Mouse (Mus musculus): Measurements from ENCODE around the gene L2hgdh. TPM values are rescaled to one million over a fixed set of nuclear protein-coding genes. Genes with fewer than 3 reads are reported as not detected.
A peak's percentile ranks its signal among the peaks of the same experiment; 100 is the strongest.

Gene L2hgdh
- total and polyA plus RNA-seq, 3 experiments: 2.2 to 21.2 (median 10.1) TPM

DNA sequence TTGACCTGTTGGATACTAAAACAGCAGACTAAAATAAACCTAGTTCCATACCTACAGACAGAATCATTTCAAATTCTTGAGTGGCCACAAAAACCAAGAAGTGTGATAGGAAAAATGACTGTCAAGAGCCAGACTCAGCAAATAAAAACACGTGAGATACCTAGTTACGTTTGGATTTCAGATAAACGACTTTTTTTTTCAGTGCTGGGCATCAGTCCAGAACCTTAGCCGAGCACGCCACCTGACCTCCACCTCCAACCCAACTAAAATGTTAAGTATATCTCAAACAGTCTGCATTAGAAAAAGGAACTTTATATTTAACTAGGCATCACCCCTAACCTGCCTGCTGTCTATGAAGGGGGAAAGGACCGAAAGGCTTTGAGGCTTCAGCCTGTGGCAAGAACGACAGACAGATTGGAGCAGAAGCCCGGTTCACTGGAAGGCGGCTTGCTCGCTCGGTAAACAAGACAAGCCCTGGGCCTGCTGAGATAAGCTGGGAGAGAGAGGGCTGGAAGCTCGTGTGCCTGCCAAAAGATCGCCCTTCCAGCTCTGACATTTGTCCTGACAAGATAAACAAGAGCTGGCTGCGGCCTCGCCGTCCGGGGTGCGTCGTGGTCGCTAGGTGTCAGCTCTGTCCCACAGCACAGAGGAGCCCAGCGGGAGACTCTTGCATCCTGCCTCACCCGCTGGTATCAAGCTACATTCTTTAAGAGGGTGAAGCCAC is 32.9 kb upstream of the L2hgdh start:
- Histone ChIP-seq H3K4me1 (ENCODE audit: insufficient read depth, low read depth, low read length) (peaks cover 46% of the 10 kb centered on the region), H3K36me3 (replicated peaks) (no peaks in the 10 kb centered on the region), H3K27me3 (ENCODE audit: insufficient read depth, low read length) (peaks cover 2% of the 10 kb centered on the region; the same call in 1 of the 2 replicates), H3K9me3 (replicated peaks) (no peaks in the 10 kb centered on the region), H3K4me3 (ENCODE audit: low read depth, low read length) (peak overlapping the region; percentile 64; the same call in 1 of the 2 replicates)
- ATAC-seq (ENCODE audit: extremely low read depth, insufficient number of reproducible peaks, low FRiP score, poor library complexity, severe bottlenecking) (peak; percentile 90), DNase-seq (ENCODE audit: low spot score) (peak; percentile 91)
- TF ChIP-seq CTCF (IDR thresholded peaks at IDR 0.05; ENCODE audit: low read depth, low read length): peak; percentile 46
- TF ChIP-seq POLR2AphosphoS5 (IDR thresholded peaks at IDR 0.05; ENCODE audit: insufficient replicate concordance, low read depth, low read length): no peak
- TF ChIP-seq GATA1 (IDR thresholded peaks at IDR 0.05; ENCODE audit: borderline replicate concordance, low read length): no peak
- peak; percentile 75 for TF ChIP-seq TAL1 (conservative IDR thresholded peaks at IDR 0.05; ENCODE audit: low read depth, low read length)

DNA sequence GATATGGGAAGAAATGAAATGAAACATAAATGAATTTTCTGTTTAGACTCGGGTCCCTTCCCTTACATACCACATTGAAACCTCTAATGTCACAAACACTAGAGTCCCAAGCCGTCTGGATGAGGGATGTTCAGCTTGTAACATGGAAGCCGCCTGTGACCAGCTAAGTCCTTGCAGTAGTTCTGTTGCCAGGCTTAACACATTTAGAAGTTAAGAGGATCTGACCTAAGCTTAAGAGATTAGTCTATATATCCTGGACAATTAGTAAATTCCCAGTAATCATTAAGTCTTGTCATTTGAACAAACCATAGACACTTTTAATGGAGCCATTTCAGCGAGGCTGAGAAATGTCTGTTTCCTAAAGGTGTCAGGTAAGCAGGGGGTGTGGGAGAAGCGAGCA is 31.3 kb upstream of the L2hgdh start:
- H3K4me3 ChIP-seq (ENCODE audit: low read depth, low read length): no peak overlapping the region
- DNase-seq (ENCODE audit: low spot score): no peak
- H3K4me1 ChIP-seq (ENCODE audit: insufficient read depth, low read depth, low read length): peaks cover 43% of the 10 kb centered on the region
- H3K27me3 ChIP-seq (ENCODE audit: insufficient read depth, low read length): peaks cover 2% of the 10 kb centered on the region; the same call in 1 of the 2 replicates
- no peak for TF ChIP-seq GATA1 (IDR thresholded peaks at IDR 0.05; ENCODE audit: borderline replicate concordance, low read length)
- no peak for TF ChIP-seq POLR2AphosphoS5 (IDR thresholded peaks at IDR 0.05; ENCODE audit: insufficient replicate concordance, low read depth, low read length)
- TF ChIP-seq GATA2 (IDR thresholded peaks at IDR 0.05; ENCODE audit: borderline replicate concordance, low read depth, low read length): no peak
- no peak for TF ChIP-seq TAL1 (conservative IDR thresholded peaks at IDR 0.05; ENCODE audit: low read depth, low read length)
- TF ChIP-seq CTCF (IDR thresholded peaks at IDR 0.05; ENCODE audit: low read depth, low read length): no peak
- H3K36me3 ChIP-seq (replicated peaks): no peaks in the 10 kb centered on the region
- no peak for ATAC-seq (ENCODE audit: extremely low read depth, insufficient number of reproducible peaks, low FRiP score, poor library complexity, severe bottlenecking)
- no peaks in the 10 kb centered on the region for H3K9me3 ChIP-seq (replicated peaks)

DNA sequence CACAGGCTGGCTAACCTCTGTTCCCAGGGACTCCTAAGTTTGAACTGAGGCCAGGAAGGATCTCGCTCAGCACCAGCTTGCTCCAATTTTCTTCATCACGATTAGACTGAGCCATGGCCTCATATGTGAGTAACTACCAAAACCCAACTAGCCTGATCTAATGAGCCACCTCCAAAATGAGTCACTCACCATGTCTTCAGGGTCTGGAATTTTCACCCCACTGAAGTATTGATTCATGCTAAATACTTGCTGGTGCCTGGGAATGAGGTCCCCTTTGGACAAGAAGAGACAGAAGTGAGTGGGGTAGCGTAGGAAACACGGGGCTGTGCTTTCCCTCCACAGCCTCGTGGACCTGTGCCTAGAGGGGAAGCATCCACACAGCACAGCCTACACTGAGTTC is 29.3 kb upstream of the L2hgdh start:
- Histone ChIP-seq H3K27me3 (ENCODE audit: insufficient read depth, low read length) (peaks cover 2% of the 10 kb centered on the region; the same call in 1 of the 2 replicates), H3K4me3 (ENCODE audit: low read depth, low read length) (no peak overlapping the region), H3K9me3 (replicated peaks) (no peaks in the 10 kb centered on the region), H3K36me3 (replicated peaks) (no peaks in the 10 kb centered on the region), H3K4me1 (ENCODE audit: insufficient read depth, low read depth, low read length) (peaks cover 28% of the 10 kb centered on the region)
- ATAC-seq (ENCODE audit: extremely low read depth, insufficient number of reproducible peaks, low FRiP score, poor library complexity, severe bottlenecking) (no peak), DNase-seq (ENCODE audit: low spot score) (no peak)
- no peak for TF ChIP-seq GATA1 (IDR thresholded peaks at IDR 0.05; ENCODE audit: borderline replicate concordance, low read length)
- TF ChIP-seq TAL1 (conservative IDR thresholded peaks at IDR 0.05; ENCODE audit: low read depth, low read length): no peak
- TF ChIP-seq POLR2AphosphoS5 (IDR thresholded peaks at IDR 0.05; ENCODE audit: insufficient replicate concordance, low read depth, low read length): no peak
- TF ChIP-seq CTCF (IDR thresholded peaks at IDR 0.05; ENCODE audit: low read depth, low read length): no peak
- TF ChIP-seq GATA2 (IDR thresholded peaks at IDR 0.05; ENCODE audit: borderline replicate concordance, low read depth, low read length): no peak

DNA sequence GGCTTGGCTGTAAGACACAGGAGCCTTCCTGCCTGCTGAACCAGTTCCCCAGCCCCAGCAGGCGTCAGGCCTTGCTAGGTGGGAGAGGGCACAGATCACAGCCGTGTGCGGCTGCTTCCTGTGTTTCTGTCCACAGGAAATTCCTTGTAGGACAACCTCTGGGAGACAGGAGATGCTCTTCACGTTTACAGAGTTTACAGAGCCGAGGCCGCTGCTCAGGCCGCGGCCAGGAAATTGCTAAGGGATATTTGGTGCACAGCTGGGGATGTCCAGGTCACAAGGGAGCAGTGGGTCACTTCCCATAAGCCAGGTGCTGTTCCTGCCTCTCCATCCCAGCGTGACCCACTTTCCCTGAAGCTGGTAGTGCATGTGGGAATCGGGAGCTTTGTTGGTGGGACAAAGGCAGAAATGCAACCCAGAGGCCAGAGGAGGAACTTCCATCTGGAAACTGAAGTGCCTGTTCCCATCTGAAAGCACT is 27.2 kb upstream of the L2hgdh start:
- Histone ChIP-seq H3K4me3 (ENCODE audit: low read depth, low read length) (no peak overlapping the region), H3K36me3 (replicated peaks) (no peaks in the 10 kb centered on the region), H3K9me3 (replicated peaks) (no peaks in the 10 kb centered on the region), H3K27me3 (ENCODE audit: insufficient read depth, low read length) (peaks cover 2% of the 10 kb centered on the region; the same call in 1 of the 2 replicates), H3K4me1 (ENCODE audit: insufficient read depth, low read depth, low read length) (peaks cover 8% of the 10 kb centered on the region; the same call in 1 of the 2 replicates)
- ATAC-seq (ENCODE audit: extremely low read depth, insufficient number of reproducible peaks, low FRiP score, poor library complexity, severe bottlenecking) (no peak), DNase-seq (ENCODE audit: low spot score) (no peak)
- TF ChIP-seq CTCF (IDR thresholded peaks at IDR 0.05; ENCODE audit: low read depth, low read length) (no peak), GATA2 (IDR thresholded peaks at IDR 0.05; ENCODE audit: borderline replicate concordance, low read depth, low read length) (no peak), POLR2AphosphoS5 (IDR thresholded peaks at IDR 0.05; ENCODE audit: insufficient replicate concordance, low read depth, low read length) (no peak), TAL1 (conservative IDR thresholded peaks at IDR 0.05; ENCODE audit: low read depth, low read length) (no peak), GATA1 (IDR thresholded peaks at IDR 0.05; ENCODE audit: borderline replicate concordance, low read length) (no peak)

DNA sequence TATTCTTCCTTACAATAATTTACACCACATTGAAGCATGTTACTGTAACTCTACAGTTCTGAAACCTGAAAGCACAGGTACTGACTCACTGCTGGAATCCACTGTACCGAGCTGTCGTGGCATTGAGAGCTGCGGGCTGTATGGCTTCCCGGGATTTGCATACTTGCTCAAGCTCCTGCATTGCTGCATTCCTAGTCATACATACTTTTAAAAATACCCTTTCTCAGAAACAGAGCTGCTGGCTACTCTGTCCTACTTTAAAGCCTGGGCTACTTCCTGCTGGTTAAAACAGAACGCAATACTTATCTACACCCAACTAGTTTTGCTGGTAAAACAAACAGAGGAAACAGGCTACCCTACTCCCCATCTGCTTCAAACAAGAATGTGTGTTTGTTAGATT is 19.5 kb upstream of the L2hgdh start:
- DNase-seq (ENCODE audit: low spot score) (no peak), ATAC-seq (ENCODE audit: extremely low read depth, insufficient number of reproducible peaks, low FRiP score, poor library complexity, severe bottlenecking) (no peak)
- Histone ChIP-seq H3K4me3 (ENCODE audit: low read depth, low read length) (no peak overlapping the region), H3K27me3 (ENCODE audit: insufficient read depth, low read length) (no peaks in the 10 kb centered on the region), H3K9me3 (replicated peaks) (no peaks in the 10 kb centered on the region), H3K36me3 (replicated peaks) (peaks cover 29% of the 10 kb centered on the region), H3K4me1 (ENCODE audit: insufficient read depth, low read depth, low read length) (no peaks in the 10 kb centered on the region; the same call in 1 of the 2 replicates)
- TF ChIP-seq GATA2 (IDR thresholded peaks at IDR 0.05; ENCODE audit: borderline replicate concordance, low read depth, low read length): no peak
- no peak for TF ChIP-seq GATA1 (IDR thresholded peaks at IDR 0.05; ENCODE audit: borderline replicate concordance, low read length)
- TF ChIP-seq TAL1 (conservative IDR thresholded peaks at IDR 0.05; ENCODE audit: low read depth, low read length): no peak
- no peak for TF ChIP-seq CTCF (IDR thresholded peaks at IDR 0.05; ENCODE audit: low read depth, low read length)
- no peak for TF ChIP-seq POLR2AphosphoS5 (IDR thresholded peaks at IDR 0.05; ENCODE audit: insufficient replicate concordance, low read depth, low read length)

DNA sequence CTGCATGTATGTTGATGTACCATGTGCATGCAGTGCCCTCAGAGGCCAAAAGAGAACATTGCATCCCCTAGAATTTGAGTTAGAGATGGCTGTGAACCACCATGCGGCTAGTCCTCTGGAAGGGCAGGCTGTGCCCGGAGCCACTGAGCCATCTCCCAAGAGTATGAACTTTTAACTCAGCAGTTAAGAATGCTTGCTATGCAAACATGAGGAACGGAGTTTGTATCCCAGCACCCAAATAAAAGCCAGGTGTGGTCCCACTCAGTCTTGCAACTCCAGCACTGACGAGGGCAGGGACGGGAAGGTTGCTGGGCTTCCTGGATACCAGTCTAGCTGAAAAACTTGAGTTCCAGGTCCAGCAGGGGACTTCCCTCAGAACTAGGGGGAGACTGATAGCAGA is 17.3 kb upstream of the L2hgdh start:
- ATAC-seq (ENCODE audit: extremely low read depth, insufficient number of reproducible peaks, low FRiP score, poor library complexity, severe bottlenecking): no peak
- peaks cover 29% of the 10 kb centered on the region for H3K36me3 ChIP-seq (replicated peaks)

More for the DNA sequence above, 17.3 kb upstream of the L2hgdh start:
- Histone ChIP-seq H3K27me3 (ENCODE audit: insufficient read depth, low read length) (no peaks in the 10 kb centered on the region), H3K4me3 (ENCODE audit: low read depth, low read length) (no peak overlapping the region), H3K4me1 (ENCODE audit: insufficient read depth, low read depth, low read length) (no peaks in the 10 kb centered on the region; the same call in 1 of the 2 replicates), H3K9me3 (replicated peaks) (no peaks in the 10 kb centered on the region)
- no peak for TF ChIP-seq TAL1 (conservative IDR thresholded peaks at IDR 0.05; ENCODE audit: low read depth, low read length)
- TF ChIP-seq GATA2 (IDR thresholded peaks at IDR 0.05; ENCODE audit: borderline replicate concordance, low read depth, low read length): no peak
- no peak for TF ChIP-seq CTCF (IDR thresholded peaks at IDR 0.05; ENCODE audit: low read depth, low read length)
- no peak for TF ChIP-seq GATA1 (IDR thresholded peaks at IDR 0.05; ENCODE audit: borderline replicate concordance, low read length)
- no peak for TF ChIP-seq POLR2AphosphoS5 (IDR thresholded peaks at IDR 0.05; ENCODE audit: insufficient replicate concordance, low read depth, low read length)
- no peak for DNase-seq (ENCODE audit: low spot score)

All from G1E (cell line).